Mouse (Mus musculus) embryonic facial prominence, embryonic 14.5 days (tissue): ENCODE measurements at regions not wholly inside any gene's neighbourhood (a gene's known extent, or its start where the extent isn't known, plus 50 kb on each side); places are given as distances from the start of the nearest gene placed in this dataset.
A peak's percentile ranks its signal among the peaks of the same experiment; 100 is the strongest.

Experiments used
- ATAC-seq: fragments of 200-750 bp; cut with Nextera tagmentation; 2 replicates; pipeline ENCODE4 v1.8.0; 2017; ENCODE audit warnings: low read depth, moderate number of reproducible peaks, moderate TSS enrichment
- DNase-seq: peaks from one replicate; pipeline ENCODE4 v3.0.0-alpha.2; 2015; ENCODE audit warnings: low spot score
- H3K27ac ChIP-seq: fragments of 300-500 bp; sonication (generic); replicated peaks from 2 replicates; pipeline ENCODE4 v1.5.1; 2014; ENCODE audit warnings: low read depth, mild to moderate bottlenecking, low read length, moderate library complexity
- H3K27me3 ChIP-seq: fragments of 300-500 bp; sonication (generic); replicated peaks from 2 replicates; pipeline ENCODE4 v1.6.1; 2014; ENCODE audit warnings: low read length; ENCODE audit not compliant: control insufficient read depth, insufficient read depth
- H3K36me3 ChIP-seq: fragments of 300-500 bp; sonication (generic); 2 replicates; pipeline ENCODE4 v1.6.1; 2014; ENCODE audit warnings: low read length, mixed read lengths; ENCODE audit not compliant: control insufficient read depth, insufficient read depth
- H3K4me1 ChIP-seq: fragments of 300-500 bp; sonication (generic); 2 replicates; pipeline ENCODE4 v1.6.1; 2014; ENCODE audit warnings: antibody characterized with exemption, low read length; ENCODE audit not compliant: control insufficient read depth, insufficient read depth
- H3K4me2 ChIP-seq: fragments of 300-500 bp; sonication (generic); 2 replicates; pipeline ENCODE4 v1.6.1; 2014; ENCODE audit warnings: low read depth, mild to moderate bottlenecking, low read length, moderate library complexity, mixed read lengths
- H3K4me3 ChIP-seq: fragments of 300-500 bp; sonication (generic); 2 replicates; pipeline ENCODE4 v1.5.1; 2014; ENCODE audit warnings: low read depth, mild to moderate bottlenecking, low read length
- H3K9ac ChIP-seq: fragments of 300-500 bp; sonication (generic); 2 replicates; pipeline ENCODE4 v1.6.1; 2014; ENCODE audit warnings: low read depth, mild to moderate bottlenecking, low read length, moderate library complexity, mixed read lengths
- H3K9me3 ChIP-seq: fragments of 300-500 bp; sonication (generic); 2 replicates; pipeline ENCODE4 v1.6.1; 2016; ENCODE audit warnings: low read length; ENCODE audit not compliant: control insufficient read depth
- whole genome bisulfite sequencing: fragments of 180-500 bp; shearing (Covaris S2); extraction: QIAGEN DNeasy Blood & Tissue Kit; methylation state at CpG from one replicate; pipeline ENCODE4 v1.1.7; 2014; 5-methylcytosine and 5-hydroxymethylcytosine counted together

DNA sequence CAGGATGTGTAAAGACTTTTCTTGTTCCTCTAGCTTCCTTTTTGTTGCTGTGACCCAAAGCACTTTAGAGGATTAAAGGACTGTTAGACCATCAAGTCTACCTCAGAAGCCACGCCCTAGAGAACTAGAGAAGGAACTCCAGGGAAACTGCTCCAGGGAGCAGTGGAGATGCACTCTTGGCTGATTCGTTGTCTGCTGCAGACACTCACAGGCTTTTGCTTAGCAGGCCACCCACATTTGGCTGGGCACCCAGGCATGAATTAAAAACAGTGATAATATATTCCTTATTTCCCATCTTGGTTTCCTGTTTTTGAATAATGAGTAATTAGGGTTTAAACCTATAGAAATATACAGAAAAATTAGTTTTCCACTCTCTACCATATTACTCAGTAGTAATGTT, 560.3 kb downstream of the Gbe1 start:
- Histone ChIP-seq H3K4me2 (no peak overlapping the region), H3K27me3 (no peaks in the 10 kb centered on the region), H3K4me3 (no peak overlapping the region), H3K27ac (no peak overlapping the region), H3K4me1 (no peaks in the 10 kb centered on the region), H3K9me3 (no peaks in the 10 kb centered on the region), H3K36me3 (no peaks in the 10 kb centered on the region), H3K9ac (no peak overlapping the region)
- ATAC-seq (no peak), DNase-seq (no peak)
- 53% methylated on average over 2 of the region's 2 CpGs for WGBS

DNA sequence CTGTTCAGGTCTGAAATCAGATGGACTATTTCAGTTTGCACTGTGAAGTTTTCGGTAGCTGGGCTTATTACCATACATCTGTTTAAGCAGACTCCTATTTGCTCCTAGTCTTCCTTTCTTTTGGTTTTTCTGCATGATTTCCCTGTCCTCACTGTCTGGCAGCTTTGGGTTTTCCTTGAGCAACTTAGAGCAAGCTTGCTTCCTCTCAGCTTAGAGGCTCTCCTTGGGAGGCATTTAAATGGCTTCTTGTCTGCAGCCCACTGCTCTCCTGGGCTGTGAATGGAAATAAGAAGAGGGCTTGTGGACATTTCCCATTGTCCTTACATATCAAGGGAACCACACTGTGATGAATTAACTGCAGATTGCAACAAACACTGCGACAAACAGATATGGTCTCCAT, 566.9 kb downstream of the Gbe1 start:
- H3K4me2 ChIP-seq = no peak overlapping the region; the same call in 1 of the 2 replicates
- no peak overlapping the region for H3K4me3 ChIP-seq
- no peak overlapping the region for H3K9ac ChIP-seq
- no peak for ATAC-seq
- 26% methylated on average over 2 of the region's 2 CpGs for WGBS
- H3K9me3 ChIP-seq = no peaks in the 10 kb centered on the region
- DNase-seq = peak; percentile 8
- no peaks in the 10 kb centered on the region for H3K4me1 ChIP-seq
- no peaks in the 10 kb centered on the region for H3K36me3 ChIP-seq
- no peaks in the 10 kb centered on the region for H3K27me3 ChIP-seq
- H3K27ac ChIP-seq = no peak overlapping the region

DNA sequence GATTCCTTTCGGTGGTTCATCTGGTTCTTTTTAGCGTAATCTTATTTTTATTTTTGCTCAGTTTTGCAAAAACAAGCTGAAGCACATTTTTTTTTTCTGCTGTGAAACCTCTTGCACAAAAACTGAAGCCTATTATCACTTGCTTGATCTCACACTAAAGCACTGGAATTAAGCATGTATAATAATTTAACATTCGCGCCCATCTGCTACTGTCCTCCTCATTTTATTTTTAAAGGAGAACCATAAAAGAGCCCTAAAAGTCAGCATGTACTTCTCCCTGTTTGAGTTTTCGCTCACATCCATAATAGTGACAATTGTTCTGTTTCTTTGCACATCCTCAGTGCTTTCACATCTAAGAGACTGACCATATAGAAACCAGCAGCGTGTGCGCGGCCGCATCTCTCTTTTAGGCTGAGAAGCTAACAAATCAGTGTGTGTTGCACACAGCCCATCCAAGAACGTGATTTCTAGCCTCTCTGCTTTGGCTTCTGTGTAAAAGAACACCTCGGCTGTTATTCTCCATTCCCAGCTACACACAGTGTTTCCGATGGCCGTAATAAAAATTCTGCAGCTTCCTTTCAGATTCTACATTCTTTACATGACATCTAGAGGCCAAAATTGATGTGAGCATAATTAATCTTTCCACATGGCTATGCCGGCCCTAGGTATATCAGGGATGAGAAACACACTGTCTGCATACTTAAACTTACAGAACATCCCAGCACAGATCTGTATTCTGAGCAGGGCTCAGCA, 567.5 kb downstream of the Gbe1 start:
- H3K9ac ChIP-seq = no peak overlapping the region
- ATAC-seq = no peak
- no peak overlapping the region for H3K4me3 ChIP-seq
- H3K36me3 ChIP-seq = no peaks in the 10 kb centered on the region
- no peaks in the 10 kb centered on the region for H3K9me3 ChIP-seq
- H3K27me3 ChIP-seq = no peaks in the 10 kb centered on the region
- H3K27ac ChIP-seq = no peak overlapping the region
- DNase-seq = no peak
- no peak overlapping the region for H3K4me2 ChIP-seq
- no peaks in the 10 kb centered on the region for H3K4me1 ChIP-seq
- WGBS = 69% methylated on average over 14 of the region's 14 CpGs

DNA sequence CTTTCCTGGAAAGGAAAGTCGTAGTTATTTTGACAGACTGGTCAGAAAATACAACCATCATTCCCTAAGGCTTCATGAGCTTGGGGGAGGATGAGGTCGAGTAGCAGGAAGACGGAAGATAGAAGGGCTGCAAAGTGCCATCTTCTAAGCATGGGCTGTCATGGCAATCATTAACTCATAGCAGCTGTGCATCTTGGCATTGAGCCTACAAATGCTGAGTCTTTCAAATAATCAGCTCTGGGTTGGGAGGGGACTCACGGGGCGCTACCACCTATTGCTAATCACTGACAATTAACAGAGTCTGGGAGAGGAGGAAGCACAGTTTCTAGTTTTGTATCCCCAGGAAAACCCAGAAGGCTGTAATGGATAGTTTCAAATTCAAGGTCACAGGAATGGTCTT, 586.3 kb downstream of the Gbe1 start:
- WGBS = 77% methylated on average over 5 of the region's 5 CpGs
- no peak for ATAC-seq
- no peak overlapping the region for H3K4me2 ChIP-seq
- no peak overlapping the region for H3K4me3 ChIP-seq
- no peaks in the 10 kb centered on the region for H3K36me3 ChIP-seq
- no peaks in the 10 kb centered on the region for H3K27me3 ChIP-seq
- no peak overlapping the region for H3K27ac ChIP-seq
- no peaks in the 10 kb centered on the region for H3K9me3 ChIP-seq
- H3K4me1 ChIP-seq = no peaks in the 10 kb centered on the region
- H3K9ac ChIP-seq = no peak overlapping the region
- DNase-seq = peak; percentile 6

DNA sequence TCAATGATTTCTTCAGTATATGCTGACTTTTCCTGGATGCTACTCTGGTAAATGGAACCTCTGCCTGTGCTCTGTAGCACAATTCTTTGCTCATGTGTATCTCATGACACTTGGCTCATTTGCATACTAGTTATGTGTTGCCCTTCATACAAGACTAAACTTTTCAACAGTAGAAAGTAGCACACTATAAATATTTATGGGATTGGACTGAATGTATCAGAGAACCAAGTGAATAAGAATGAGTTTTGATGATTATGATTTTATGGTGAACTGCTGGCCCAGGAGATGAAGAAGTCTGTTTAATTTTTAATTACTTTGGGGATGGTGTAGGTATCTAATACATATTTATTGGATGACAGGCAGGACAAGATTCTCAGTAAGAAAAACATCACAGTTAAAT, 606.3 kb downstream of the Gbe1 start:
- no peak overlapping the region for H3K27ac ChIP-seq
- H3K4me2 ChIP-seq = no peak overlapping the region
- H3K4me1 ChIP-seq = no peaks in the 10 kb centered on the region
- H3K4me3 ChIP-seq = no peak overlapping the region
- no peaks in the 10 kb centered on the region for H3K36me3 ChIP-seq
- no peak for ATAC-seq
- H3K9me3 ChIP-seq = no peaks in the 10 kb centered on the region
- DNase-seq = no peak
- no peaks in the 10 kb centered on the region for H3K27me3 ChIP-seq
- H3K9ac ChIP-seq = no peak overlapping the region

DNA sequence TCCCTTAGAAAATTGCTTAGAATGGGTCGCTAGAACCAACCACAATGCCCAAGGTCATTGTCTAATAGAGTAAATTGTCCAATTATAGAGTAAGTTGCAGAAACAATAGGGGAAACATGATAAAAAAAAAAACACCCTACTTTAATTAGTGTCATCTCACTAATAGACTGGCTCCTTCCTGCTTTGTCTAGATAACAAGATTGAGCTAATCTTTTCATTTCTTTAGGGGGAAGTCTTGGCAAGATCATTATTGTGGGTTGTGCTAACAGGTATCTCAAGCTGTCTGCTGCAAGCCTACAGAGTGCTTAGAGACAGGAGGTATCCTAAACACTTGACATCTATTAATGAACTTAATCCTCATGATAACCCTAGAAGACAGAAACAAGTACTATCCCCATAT, 615.9 kb downstream of the Gbe1 start:
- Histone ChIP-seq H3K4me2 (no peak overlapping the region), H3K36me3 (no peaks in the 10 kb centered on the region), H3K9me3 (no peaks in the 10 kb centered on the region), H3K9ac (no peak overlapping the region), H3K27me3 (no peaks in the 10 kb centered on the region), H3K4me1 (no peaks in the 10 kb centered on the region), H3K27ac (no peak overlapping the region), H3K4me3 (no peak overlapping the region)
- DNase-seq (no peak), ATAC-seq (peak; percentile 53; the same call in 1 of the 2 replicates)
- WGBS = 48% methylated on average over 1 of the region's 1 CpGs

DNA sequence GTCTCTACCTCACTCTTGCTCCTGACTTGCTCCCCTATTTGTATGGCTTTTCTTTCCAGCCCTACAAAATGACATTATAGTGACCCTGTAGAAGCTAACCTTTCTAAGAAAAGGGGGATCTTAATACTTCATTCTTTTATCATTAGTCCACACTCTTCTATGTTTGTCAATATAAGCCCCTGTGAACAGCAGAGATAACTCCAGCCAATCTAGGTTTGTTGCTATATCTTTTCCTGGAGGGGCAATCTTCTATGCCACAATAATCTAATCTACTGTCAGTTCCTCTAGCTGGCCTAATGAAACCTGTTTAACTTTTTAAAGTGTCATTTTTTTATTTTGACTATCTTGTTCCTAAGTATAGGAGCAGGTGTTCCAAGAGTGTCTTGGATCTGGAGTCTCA, 622.2 kb downstream of the Gbe1 start:
- Histone ChIP-seq H3K27me3 (no peaks in the 10 kb centered on the region), H3K4me2 (no peak overlapping the region), H3K27ac (no peak overlapping the region), H3K9me3 (peaks cover 11% of the 10 kb centered on the region; the same call in 1 of the 2 replicates), H3K36me3 (no peaks in the 10 kb centered on the region), H3K4me3 (no peak overlapping the region), H3K4me1 (no peaks in the 10 kb centered on the region), H3K9ac (no peak overlapping the region)
- ATAC-seq = no peak
- no peak for DNase-seq

DNA sequence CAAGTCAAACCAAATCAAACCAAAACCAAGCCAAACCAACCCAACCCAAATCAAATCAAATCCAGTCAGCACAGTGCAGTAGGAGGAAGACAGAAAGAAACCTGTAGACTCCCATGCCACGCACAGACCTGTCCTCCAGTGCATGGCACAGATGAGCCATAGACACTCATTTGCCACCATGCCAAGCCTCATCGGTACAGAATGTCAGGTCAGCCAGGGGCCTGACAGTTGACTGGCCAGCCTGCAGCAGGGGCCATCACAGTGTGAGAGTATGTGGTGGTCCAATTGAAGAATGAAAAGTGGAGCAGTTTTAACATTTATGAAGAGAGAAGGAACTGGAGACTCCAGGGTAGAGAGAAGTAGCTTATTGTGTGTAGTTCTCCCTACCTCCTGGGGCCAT, 639.2 kb downstream of the Gbe1 start:
- no peaks in the 10 kb centered on the region for H3K36me3 ChIP-seq
- no peak for DNase-seq
- H3K4me2 ChIP-seq = no peak overlapping the region
- no peak overlapping the region for H3K4me3 ChIP-seq
- ATAC-seq = no peak
- H3K9me3 ChIP-seq = no peaks in the 10 kb centered on the region
- no peaks in the 10 kb centered on the region for H3K27me3 ChIP-seq
- H3K4me1 ChIP-seq = no peaks in the 10 kb centered on the region
- no peak overlapping the region for H3K27ac ChIP-seq
- WGBS = 95% methylated on average over 2 of the region's 2 CpGs
- no peak overlapping the region for H3K9ac ChIP-seq
